Mouse (Mus musculus) limb, embryonic 13.5 days (tissue): Measurements from ENCODE around the gene Rbfox3. TPM values are rescaled to one million over a fixed set of nuclear protein-coding genes. Genes with fewer than 3 reads are reported as not detected.

Experiments used
- ATAC-seq: fragments of 200-750 bp; cut with Nextera tagmentation; 2 replicates; pipeline ENCODE4 v1.8.0; 2017; ENCODE audit warnings: low read depth, moderate number of reproducible peaks, moderate TSS enrichment; ENCODE audit not compliant: low FRiP score
- H3K27ac ChIP-seq: fragments of 300-500 bp; sonication (generic); 2 replicates; pipeline ENCODE4 v1.5.1; 2015; ENCODE audit warnings: inconsistent platforms, mild to moderate bottlenecking, moderate library complexity
- H3K27me3 ChIP-seq: fragments of 300-500 bp; sonication (generic); 2 replicates; pipeline ENCODE4 v1.6.1; 2015; ENCODE audit warnings: mild to moderate bottlenecking, inconsistent platforms
- H3K36me3 ChIP-seq: fragments of 300-500 bp; sonication (generic); 2 replicates; pipeline ENCODE4 v1.6.1; 2015; ENCODE audit warnings: inconsistent platforms, mild to moderate bottlenecking, moderate library complexity
- H3K4me1 ChIP-seq: fragments of 300-500 bp; sonication (generic); 2 replicates; pipeline ENCODE4 v1.6.1; 2015; ENCODE audit warnings: inconsistent platforms
- H3K4me2 ChIP-seq: fragments of 300-500 bp; sonication (generic); replicated peaks from 2 replicates; pipeline ENCODE4 v1.6.1; 2015; ENCODE audit warnings: inconsistent platforms, mild to moderate bottlenecking, moderate library complexity
- H3K4me3 ChIP-seq: fragments of 300-500 bp; sonication (generic); 2 replicates; pipeline ENCODE4 v1.5.1; 2015; ENCODE audit warnings: moderate library complexity, mild to moderate bottlenecking, inconsistent platforms
- H3K9ac ChIP-seq: fragments of 300-500 bp; sonication (generic); 2 replicates; pipeline ENCODE4 v1.6.1; 2015; ENCODE audit warnings: mild to moderate bottlenecking, inconsistent platforms
- H3K9me3 ChIP-seq: fragments of 300-500 bp; sonication (generic); 2 replicates; pipeline ENCODE4 v1.6.1; 2016; ENCODE audit warnings: inconsistent platforms
- WGBS: fragments of 180-500 bp; shearing (Covaris S2); methylation state at CpG from one replicate; pipeline ENCODE4 v1.1.7; 2015; 5-methylcytosine and 5-hydroxymethylcytosine counted together
- polyA plus RNA-seq: library from polyadenylated mRNA; unstranded; fragments of >200 nt; fragmentation: Nextera tagmentation; extraction: Ambion mirVana; gene quantifications from 2 replicates; pipeline ENCODE4 v1.2.1, GENCODE M21; 2015

Gene Rbfox3
- polyA plus RNA-seq, 1 experiment from 2014 or later: 0.93 TPM

- Histone ChIP-seq H3K27me3 (peaks cover 20% of the 10 kb centered on the region), H3K9me3 (no peaks in the 10 kb centered on the region), H3K27ac (no peak overlapping the region), H3K4me3 (no peak overlapping the region), H3K4me2 (no peak overlapping the region), H3K4me1 (peaks cover 15% of the 10 kb centered on the region), H3K9ac (no peak overlapping the region), H3K36me3 (no peaks in the 10 kb centered on the region)
- no peak for ATAC-seq
- no CpG with 5 or more reads among the region's 2 CpGs for WGBS
Measured at GRCm38 (mm10) chr11:118915888-118916287, 4.5 kb upstream of the Rbfox3 start.

- H3K4me2 ChIP-seq: no peak overlapping the region
- no peaks in the 10 kb centered on the region for H3K36me3 ChIP-seq
- H3K9me3 ChIP-seq: no peaks in the 10 kb centered on the region
- peaks cover 43% of the 10 kb centered on the region for H3K27me3 ChIP-seq
- no peak for ATAC-seq
- no peak overlapping the region for H3K4me3 ChIP-seq
- no peak overlapping the region for H3K9ac ChIP-seq
- WGBS: 58% methylated on average over 6 of the region's 6 CpGs
- H3K27ac ChIP-seq: no peak overlapping the region
- peaks cover 39% of the 10 kb centered on the region for H3K4me1 ChIP-seq
Measured at GRCm38 (mm10) chr11:118912686-118913085, 1.3 kb upstream of the Rbfox3 start.

DNA sequence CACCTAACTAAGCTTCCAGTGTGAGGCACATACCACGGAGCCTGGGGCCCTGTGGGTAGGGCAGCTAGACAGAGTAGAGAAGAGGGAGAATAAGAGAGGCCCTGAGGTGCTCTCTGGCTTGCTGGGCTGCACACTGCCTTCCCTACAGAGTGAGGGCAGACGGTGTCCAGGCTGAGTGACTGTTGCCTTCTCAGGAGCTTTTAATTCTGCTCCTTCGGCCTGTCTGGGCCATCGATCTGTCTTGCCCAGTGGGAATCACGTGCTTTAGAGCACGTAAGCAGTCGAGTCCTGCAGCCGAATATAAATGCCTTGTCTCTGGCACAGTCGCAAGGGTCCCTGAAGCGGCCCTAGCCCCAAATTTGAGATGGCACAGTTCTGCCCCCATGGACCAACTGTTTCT is 641 bp downstream of the Rbfox3 start:
- H3K27me3 ChIP-seq: peaks cover 63% of the 10 kb centered on the region
- no peaks in the 10 kb centered on the region for H3K9me3 ChIP-seq
- H3K36me3 ChIP-seq: no peaks in the 10 kb centered on the region
- ATAC-seq: no peak
- no peak overlapping the region for H3K27ac ChIP-seq
- no peak overlapping the region for H3K4me3 ChIP-seq
- 78% methylated on average over 10 of the region's 10 CpGs for WGBS
- no peak overlapping the region for H3K9ac ChIP-seq
- H3K4me2 ChIP-seq: no peak overlapping the region
- peaks cover 35% of the 10 kb centered on the region for H3K4me1 ChIP-seq

- H3K9ac ChIP-seq: peak overlapping the region; percentile 62; the same call in 1 of the 2 replicates
- peaks cover 35% of the 10 kb centered on the region for H3K4me1 ChIP-seq
- H3K27ac ChIP-seq: no peak overlapping the region
- H3K4me2 ChIP-seq: peak overlapping the region; percentile 100
- peaks cover 70% of the 10 kb centered on the region for H3K27me3 ChIP-seq
- ATAC-seq: peak; percentile 18; the same call in 1 of the 2 replicates
- no peaks in the 10 kb centered on the region for H3K36me3 ChIP-seq
- under 1% methylated on average over 13 of the region's 13 CpGs for WGBS
- H3K4me3 ChIP-seq: peak overlapping the region; percentile 58
- no peaks in the 10 kb centered on the region for H3K9me3 ChIP-seq
Measured at GRCm38 (mm10) chr11:118909814-118910201, 1.6 kb downstream of the Rbfox3 start.

DNA sequence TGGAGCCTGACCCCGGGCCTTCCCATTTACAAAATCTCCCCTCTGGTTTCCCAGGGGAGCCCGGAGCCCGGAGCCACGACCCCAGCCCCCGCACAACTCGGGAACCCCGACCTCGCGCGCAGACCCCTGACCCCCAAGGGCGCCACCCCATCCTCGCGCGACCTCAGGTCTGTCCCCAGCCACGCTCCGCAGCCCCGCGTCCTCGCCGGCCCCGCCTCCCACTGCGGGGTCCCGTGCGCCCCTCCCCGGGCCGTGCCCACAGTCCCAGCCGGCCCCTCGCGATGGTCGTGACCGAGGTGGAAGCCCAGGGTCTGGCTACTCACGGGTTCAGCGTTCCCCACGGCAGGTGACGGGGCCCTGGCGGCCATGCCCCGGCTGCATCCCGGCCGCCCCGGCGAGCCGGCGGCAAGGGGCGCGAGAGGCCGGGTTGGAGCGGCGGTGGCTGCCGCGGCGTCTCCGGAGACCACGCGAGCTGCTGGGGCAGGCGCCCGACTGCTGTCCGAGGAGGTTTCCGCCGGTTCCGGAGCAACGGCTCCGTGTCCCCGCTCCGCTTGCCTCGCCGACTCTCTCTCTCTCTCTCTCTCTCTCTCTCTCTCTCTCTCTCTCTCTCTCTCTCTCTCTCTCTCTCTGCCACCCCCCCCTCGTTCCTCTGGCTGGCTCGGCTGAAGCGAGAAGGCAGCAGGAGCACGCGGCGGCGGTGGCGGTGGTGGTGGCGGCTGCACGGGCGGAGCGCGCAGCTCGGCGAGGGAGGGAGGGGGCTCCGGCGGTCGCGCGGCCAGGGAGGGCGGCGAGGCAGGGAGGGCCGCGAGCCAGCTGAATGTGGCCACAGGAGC is 2.2 kb downstream of the Rbfox3 start:
- peak overlapping the region; percentile 58 for H3K4me3 ChIP-seq
- under 1% methylated on average over 50 of the region's 90 CpGs for WGBS
- peaks cover 71% of the 10 kb centered on the region for H3K27me3 ChIP-seq
- no peaks in the 10 kb centered on the region for H3K9me3 ChIP-seq
- H3K4me2 ChIP-seq: peak overlapping the region; percentile 100
- 0 out of 2 replicates have a peak, but pooled peaks have one; percentile 28 for ATAC-seq
- peak overlapping the region; percentile 62 for H3K9ac ChIP-seq
- H3K27ac ChIP-seq: no peak overlapping the region
- H3K4me1 ChIP-seq: peaks cover 35% of the 10 kb centered on the region
- no peaks in the 10 kb centered on the region for H3K36me3 ChIP-seq

DNA sequence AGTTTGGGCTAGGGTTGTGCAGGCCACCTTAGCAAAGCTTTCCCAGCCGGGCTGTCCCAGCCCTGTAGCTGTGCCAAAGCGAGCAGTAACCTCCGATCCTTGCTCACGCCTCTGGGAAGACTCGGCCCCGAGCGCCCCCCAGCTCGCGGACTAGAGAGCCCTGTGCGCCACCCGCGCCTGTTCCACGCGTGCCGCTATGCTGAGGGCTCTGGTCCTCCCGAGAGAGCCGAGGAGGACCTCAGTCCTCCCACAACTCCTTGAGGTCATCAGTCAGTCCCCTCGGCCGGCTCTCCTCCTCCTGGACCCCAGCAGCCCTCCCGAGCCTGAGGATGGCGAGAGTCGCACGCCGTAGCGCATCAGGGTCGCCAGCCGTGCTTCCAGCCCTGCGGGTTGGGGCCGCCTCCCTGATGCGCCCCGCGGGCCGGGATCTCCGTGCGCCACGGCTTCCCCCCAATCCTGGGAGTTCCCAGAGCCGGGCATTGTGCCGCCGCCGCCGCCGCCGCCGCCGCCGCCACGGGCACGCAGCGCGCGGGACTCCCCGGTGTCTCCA is 2.9 kb downstream of the Rbfox3 start:
- H3K4me3 ChIP-seq: peak overlapping the region; percentile 58
- H3K36me3 ChIP-seq: no peaks in the 10 kb centered on the region
- H3K9ac ChIP-seq: peak overlapping the region; percentile 62
- H3K4me2 ChIP-seq: peak overlapping the region; percentile 100
- H3K4me1 ChIP-seq: peaks cover 35% of the 10 kb centered on the region
- under 1% methylated on average over 52 of the region's 52 CpGs for WGBS
- H3K27ac ChIP-seq: no peak overlapping the region
- peaks cover 71% of the 10 kb centered on the region for H3K27me3 ChIP-seq
- no peak for ATAC-seq
- no peaks in the 10 kb centered on the region for H3K9me3 ChIP-seq

DNA sequence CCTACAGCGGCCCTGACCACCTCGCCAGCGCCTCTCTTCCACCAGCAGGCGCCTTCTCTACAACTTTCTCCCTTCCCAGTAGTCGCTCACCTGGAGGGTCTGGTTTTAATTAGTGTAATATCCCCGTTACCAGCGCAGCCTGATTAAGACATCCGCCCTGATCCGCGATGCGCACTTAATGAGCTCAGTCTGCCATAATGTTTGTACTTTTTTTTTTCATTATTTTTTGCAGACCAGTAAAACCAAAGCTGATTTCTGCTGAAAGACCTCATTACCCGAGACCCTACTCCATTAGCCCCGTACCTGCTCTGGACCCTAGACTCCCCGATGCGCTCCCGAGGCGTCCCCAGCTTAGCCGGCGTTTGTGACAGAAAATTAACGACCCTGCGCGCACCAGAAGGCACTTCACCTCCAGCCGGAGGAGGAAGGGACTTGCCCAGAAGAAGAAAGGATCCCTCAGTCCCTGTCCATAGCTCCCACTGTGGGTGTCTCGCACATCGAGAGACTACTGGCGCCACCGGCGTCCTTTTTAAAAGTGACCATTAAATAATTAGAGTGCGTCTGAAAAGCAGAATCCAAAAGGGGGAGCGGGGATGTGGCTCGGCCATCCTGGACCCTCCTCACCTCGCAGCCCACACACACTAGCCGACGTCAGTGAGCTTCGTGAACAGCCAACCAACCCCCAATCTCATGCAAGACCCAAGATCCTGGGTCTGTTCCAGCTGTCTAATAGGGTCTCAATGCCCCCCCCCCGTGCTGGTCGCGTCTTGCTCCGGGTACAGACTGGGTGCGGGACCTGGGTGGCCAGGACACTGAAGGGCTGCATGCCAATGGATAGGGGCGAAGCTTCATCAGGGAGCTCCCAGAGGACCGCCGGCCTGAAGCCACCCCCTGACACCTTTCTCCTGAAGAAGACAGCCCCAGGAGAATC is 3.7 kb downstream of the Rbfox3 start:
- ATAC-seq: no peak
- H3K36me3 ChIP-seq: no peaks in the 10 kb centered on the region
- peaks cover 35% of the 10 kb centered on the region for H3K4me1 ChIP-seq
- H3K4me3 ChIP-seq: peak overlapping the region; percentile 58
- H3K27me3 ChIP-seq: peaks cover 71% of the 10 kb centered on the region
- peak overlapping the region; percentile 62; the same call in 1 of the 2 replicates for H3K9ac ChIP-seq
- H3K9me3 ChIP-seq: no peaks in the 10 kb centered on the region
- 2% methylated on average over 43 of the region's 43 CpGs for WGBS
- no peak overlapping the region for H3K27ac ChIP-seq
- peak overlapping the region; percentile 100 for H3K4me2 ChIP-seq

DNA sequence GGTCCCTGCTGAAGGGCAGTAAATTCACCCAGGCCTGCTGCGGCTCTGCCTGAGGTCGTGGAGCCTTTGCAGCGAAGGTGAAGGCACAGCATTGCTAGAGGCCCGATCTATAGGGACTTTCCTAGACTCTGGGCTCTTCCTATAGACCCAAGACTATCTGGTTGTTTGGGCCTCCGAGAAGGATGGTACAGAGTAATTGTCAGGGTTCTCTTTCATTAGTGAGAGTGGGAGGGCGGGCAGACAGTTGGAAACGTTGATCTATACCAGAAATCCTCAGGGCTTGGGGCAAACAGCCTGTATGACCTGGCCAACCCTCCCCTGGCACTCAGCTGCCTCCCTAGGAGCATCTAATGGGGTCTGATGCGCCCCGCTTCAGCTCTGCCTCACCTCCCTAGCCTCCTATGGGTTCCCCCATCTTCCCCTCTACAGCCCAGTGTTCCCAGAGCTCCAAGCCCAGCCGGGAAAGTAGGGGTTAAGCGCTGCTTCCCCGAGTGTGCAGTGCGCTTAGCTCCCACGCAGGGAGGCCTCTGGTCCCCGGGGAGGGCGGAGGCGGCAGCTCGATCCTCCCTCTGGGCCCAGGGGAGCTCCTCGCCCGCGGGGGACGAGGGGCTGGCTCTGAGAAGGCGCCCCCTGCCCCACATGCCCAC is 4.5 kb downstream of the Rbfox3 start:
- 12% methylated on average over 17 of the region's 23 CpGs for WGBS
- H3K9me3 ChIP-seq: no peaks in the 10 kb centered on the region
- H3K4me1 ChIP-seq: peaks cover 35% of the 10 kb centered on the region
- peaks cover 71% of the 10 kb centered on the region for H3K27me3 ChIP-seq
- H3K36me3 ChIP-seq: no peaks in the 10 kb centered on the region
- no peak overlapping the region for H3K9ac ChIP-seq
- H3K27ac ChIP-seq: no peak overlapping the region
- peak overlapping the region; percentile 100 for H3K4me2 ChIP-seq
- ATAC-seq: no peak
- H3K4me3 ChIP-seq: peak overlapping the region; percentile 58

GRCm38 (mm10) chr11:118906131-118906823 is 5.1 kb downstream of the Rbfox3 start:
- Histone ChIP-seq H3K9ac (no peak overlapping the region), H3K27me3 (peaks cover 66% of the 10 kb centered on the region), H3K9me3 (no peaks in the 10 kb centered on the region), H3K4me1 (peaks cover 35% of the 10 kb centered on the region), H3K4me2 (no peak overlapping the region), H3K27ac (no peak overlapping the region), H3K36me3 (no peaks in the 10 kb centered on the region), H3K4me3 (no peak overlapping the region)
- ATAC-seq: no peak
- 23% methylated on average over 12 of the region's 12 CpGs for WGBS

DNA sequence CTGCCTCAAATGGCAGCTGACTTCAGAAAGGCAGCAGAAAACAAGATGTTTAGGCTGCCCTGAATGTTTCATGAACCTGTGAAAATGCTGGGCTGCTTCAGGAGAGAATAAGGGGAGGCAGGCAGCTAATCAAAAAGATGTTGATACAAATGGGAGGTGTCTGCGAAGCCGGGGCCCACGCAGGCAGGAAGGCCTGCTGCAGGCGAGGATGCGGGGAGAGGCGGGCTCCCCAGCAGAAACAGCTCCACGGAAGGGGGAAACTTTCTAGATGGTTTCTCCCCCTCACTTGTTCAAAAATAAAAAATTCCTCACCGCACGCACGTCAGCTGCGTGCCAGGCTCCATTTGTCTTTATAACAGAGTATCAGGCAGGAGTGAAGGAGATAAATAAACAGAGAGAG is 5.7 kb downstream of the Rbfox3 start:
- no peak overlapping the region for H3K4me2 ChIP-seq
- H3K4me3 ChIP-seq: no peak overlapping the region
- peaks cover 35% of the 10 kb centered on the region for H3K4me1 ChIP-seq
- peaks cover 64% of the 10 kb centered on the region for H3K27me3 ChIP-seq
- H3K36me3 ChIP-seq: no peaks in the 10 kb centered on the region
- ATAC-seq: no peak
- WGBS: 61% methylated on average over 11 of the region's 11 CpGs
- H3K9ac ChIP-seq: no peak overlapping the region
- H3K27ac ChIP-seq: no peak overlapping the region
- no peaks in the 10 kb centered on the region for H3K9me3 ChIP-seq

GRCm38 (mm10) chr11:118904253-118904652 is 7.1 kb downstream of the Rbfox3 start:
- Histone ChIP-seq H3K9me3 (no peaks in the 10 kb centered on the region), H3K4me2 (no peak overlapping the region), H3K36me3 (no peaks in the 10 kb centered on the region), H3K9ac (no peak overlapping the region), H3K27ac (no peak overlapping the region), H3K27me3 (peaks cover 60% of the 10 kb centered on the region), H3K4me1 (peaks cover 30% of the 10 kb centered on the region), H3K4me3 (no peak overlapping the region)
- ATAC-seq: no peak
- WGBS: 84% methylated on average over 6 of the region's 6 CpGs
